Mouse (Mus musculus) liver, embryonic 16.5 days (tissue): Measurements from ENCODE around the gene Adrb1. TPM values are rescaled to one million over a fixed set of nuclear protein-coding genes. Genes with fewer than 3 reads are reported as not detected.
A peak's percentile ranks its signal among the peaks of the same experiment; 100 is the strongest.

Source experiments
- ATAC-seq: fragments of 200-750 bp; cut with Nextera tagmentation; 2 replicates; pipeline ENCODE4 v1.8.0; 2017; ENCODE audit warnings: low read depth, mild to moderate bottlenecking, moderate number of reproducible peaks, moderate library complexity
- H3K27ac ChIP-seq: fragments of 300-500 bp; sonication (generic); 2 replicates; pipeline ENCODE4 v1.5.1; 2014; ENCODE audit warnings: mild to moderate bottlenecking, low read length
- H3K27me3 ChIP-seq: fragments of 300-500 bp; sonication (generic); 2 replicates; pipeline ENCODE4 v1.6.1; 2014; ENCODE audit warnings: low read depth, low read length, mixed read lengths; ENCODE audit not compliant: control insufficient read depth, insufficient read depth
- H3K36me3 ChIP-seq: fragments of 300-500 bp; sonication (generic); 2 replicates; pipeline ENCODE4 v1.6.1; 2014; ENCODE audit warnings: mild to moderate bottlenecking; ENCODE audit not compliant: control insufficient read depth, insufficient read depth
- H3K4me1 ChIP-seq: fragments of 300-500 bp; sonication (generic); 2 replicates; pipeline ENCODE4 v1.6.1; 2014; ENCODE audit warnings: low read depth, low read length, mixed read lengths; ENCODE audit not compliant: control insufficient read depth
- H3K4me2 ChIP-seq: fragments of 300-500 bp; sonication (generic); 2 replicates; pipeline ENCODE4 v1.6.1; 2014; ENCODE audit warnings: low read depth, low read length, mixed read lengths
- H3K4me3 ChIP-seq: fragments of 300-500 bp; sonication (generic); 2 replicates; pipeline ENCODE4 v1.5.1; 2014; ENCODE audit warnings: low read depth, mild to moderate bottlenecking, low read length
- H3K9ac ChIP-seq: fragments of 300-500 bp; sonication (generic); 2 replicates; pipeline ENCODE4 v1.6.1; 2014; ENCODE audit warnings: low read depth, low read length
- H3K9me3 ChIP-seq: fragments of 300-500 bp; sonication (generic); replicated peaks from 2 replicates; pipeline ENCODE4 v1.6.1; 2016; ENCODE audit warnings: low read length; ENCODE audit not compliant: control insufficient read depth
- WGBS: fragments of 180-500 bp; shearing (Covaris S2); extraction: QIAGEN DNeasy Blood & Tissue Kit; methylation state at CpG from one replicate; pipeline ENCODE4 v1.1.7; 2014; ENCODE audit not compliant: insufficient replicate concordance; 5-methylcytosine and 5-hydroxymethylcytosine counted together
- polyA plus RNA-seq: library from polyadenylated mRNA; unstranded; fragments of >200 nt; fragmentation: Nextera tagmentation; extraction: Ambion mirVana; gene quantifications from 2 replicates; pipeline ENCODE4 v1.2.1, GENCODE M21; 2015

Adrb1 gene
- polyA plus RNA-seq, 1 experiment from 2014 or later, result 0.19 TPM

GRCm38 (mm10) chr19:56685515-56685914 is 36.5 kb upstream of the Adrb1 start:
- no peaks in the 10 kb centered on the region; the same call in 1 of the 2 replicates for H3K4me1 ChIP-seq
- no peak overlapping the region for H3K4me3 ChIP-seq
- no peak for ATAC-seq
- no peak overlapping the region for H3K4me2 ChIP-seq
- H3K9me3 ChIP-seq, result no peaks in the 10 kb centered on the region
- no peak overlapping the region for H3K9ac ChIP-seq
- no peak overlapping the region for H3K27ac ChIP-seq
- 43% methylated on average over 7 of the region's 7 CpGs for WGBS
- H3K27me3 ChIP-seq, result no peaks in the 10 kb centered on the region
- H3K36me3 ChIP-seq, result no peaks in the 10 kb centered on the region

- Histone ChIP-seq H3K4me2 (no peak overlapping the region), H3K4me3 (no peak overlapping the region), H3K27me3 (no peaks in the 10 kb centered on the region), H3K4me1 (no peaks in the 10 kb centered on the region; the same call in 1 of the 2 replicates), H3K9ac (no peak overlapping the region), H3K27ac (no peak overlapping the region), H3K9me3 (no peaks in the 10 kb centered on the region), H3K36me3 (no peaks in the 10 kb centered on the region)
- WGBS, result 71% methylated on average over 12 of the region's 12 CpGs
- no peak for ATAC-seq
These were observed 35.8 kb upstream of the Adrb1 start for GRCm38 (mm10) chr19:56686218-56686617.

GRCm38 (mm10) chr19:56687026-56687635 is 34.9 kb upstream of the Adrb1 start:
- WGBS, result 48% methylated on average over 8 of the region's 8 CpGs
- no peaks in the 10 kb centered on the region for H3K27me3 ChIP-seq
- H3K27ac ChIP-seq, result no peak overlapping the region
- H3K4me3 ChIP-seq, result no peak overlapping the region
- no peak overlapping the region for H3K9ac ChIP-seq
- H3K4me1 ChIP-seq, result no peaks in the 10 kb centered on the region; the same call in 1 of the 2 replicates
- H3K9me3 ChIP-seq, result no peaks in the 10 kb centered on the region
- H3K36me3 ChIP-seq, result no peaks in the 10 kb centered on the region
- ATAC-seq, result no peak
- H3K4me2 ChIP-seq, result no peak overlapping the region

GRCm38 (mm10) chr19:56687676-56688075 is 34.3 kb upstream of the Adrb1 start:
- H3K9me3 ChIP-seq, result no peaks in the 10 kb centered on the region
- 67% methylated on average over 10 of the region's 10 CpGs for WGBS
- no peaks in the 10 kb centered on the region; the same call in 1 of the 2 replicates for H3K4me1 ChIP-seq
- no peaks in the 10 kb centered on the region for H3K36me3 ChIP-seq
- H3K9ac ChIP-seq, result no peak overlapping the region
- ATAC-seq, result no peak
- no peaks in the 10 kb centered on the region for H3K27me3 ChIP-seq
- no peak overlapping the region for H3K4me3 ChIP-seq
- H3K4me2 ChIP-seq, result no peak overlapping the region
- H3K27ac ChIP-seq, result no peak overlapping the region

- Histone ChIP-seq H3K4me3 (no peak overlapping the region), H3K9ac (no peak overlapping the region), H3K36me3 (no peaks in the 10 kb centered on the region), H3K9me3 (no peaks in the 10 kb centered on the region), H3K4me2 (no peak overlapping the region), H3K4me1 (no peaks in the 10 kb centered on the region; the same call in 1 of the 2 replicates), H3K27me3 (no peaks in the 10 kb centered on the region), H3K27ac (no peak overlapping the region)
- WGBS, result 43% methylated on average over 12 of the region's 12 CpGs
- no peak for ATAC-seq
These were observed 33.2 kb upstream of the Adrb1 start for GRCm38 (mm10) chr19:56688661-56689335.

- Histone ChIP-seq H3K27ac (no peak overlapping the region), H3K36me3 (no peaks in the 10 kb centered on the region), H3K9ac (no peak overlapping the region), H3K27me3 (no peaks in the 10 kb centered on the region), H3K4me2 (no peak overlapping the region), H3K4me1 (no peaks in the 10 kb centered on the region; the same call in 1 of the 2 replicates), H3K9me3 (no peaks in the 10 kb centered on the region), H3K4me3 (no peak overlapping the region)
- ATAC-seq, result no peak
- WGBS, result 51% methylated on average over 6 of the region's 6 CpGs
These were observed 32.5 kb upstream of the Adrb1 start for GRCm38 (mm10) chr19:56689493-56689892.

GRCm38 (mm10) chr19:56691103-56691502 is 30.9 kb upstream of the Adrb1 start:
- no peaks in the 10 kb centered on the region for H3K9me3 ChIP-seq
- no peak overlapping the region for H3K9ac ChIP-seq
- no peak for ATAC-seq
- H3K27ac ChIP-seq, result no peak overlapping the region
- no peaks in the 10 kb centered on the region for H3K27me3 ChIP-seq
- H3K36me3 ChIP-seq, result no peaks in the 10 kb centered on the region
- no peak overlapping the region for H3K4me2 ChIP-seq
- no peaks in the 10 kb centered on the region for H3K4me1 ChIP-seq
- WGBS, result 63% methylated on average over 3 of the region's 3 CpGs
- H3K4me3 ChIP-seq, result no peak overlapping the region

- Histone ChIP-seq H3K4me2 (no peak overlapping the region), H3K9me3 (no peaks in the 10 kb centered on the region), H3K9ac (no peak overlapping the region), H3K4me1 (no peaks in the 10 kb centered on the region), H3K27ac (no peak overlapping the region), H3K4me3 (no peak overlapping the region), H3K36me3 (no peaks in the 10 kb centered on the region), H3K27me3 (no peaks in the 10 kb centered on the region)
- ATAC-seq, result peak; percentile 27
- WGBS, result 44% methylated on average over 5 of the region's 5 CpGs
These were observed 29.5 kb upstream of the Adrb1 start for GRCm38 (mm10) chr19:56692451-56692850.

- H3K4me2 ChIP-seq, result no peak overlapping the region
- H3K4me1 ChIP-seq, result no peaks in the 10 kb centered on the region
- H3K27me3 ChIP-seq, result no peaks in the 10 kb centered on the region
- H3K36me3 ChIP-seq, result no peaks in the 10 kb centered on the region
- no peak overlapping the region for H3K4me3 ChIP-seq
- H3K27ac ChIP-seq, result no peak overlapping the region
- no peak overlapping the region for H3K9ac ChIP-seq
- 72% methylated on average over 20 of the region's 20 CpGs for WGBS
- ATAC-seq, result no peak
- H3K9me3 ChIP-seq, result no peaks in the 10 kb centered on the region
These were observed 24.4 kb upstream of the Adrb1 start for GRCm38 (mm10) chr19:56697370-56698144.
